Mouse (Mus musculus) hindbrain, embryonic 15.5 days (tissue): ENCODE data around the gene Erc2. TPM values are rescaled to one million over a fixed set of nuclear protein-coding genes. Genes with fewer than 3 reads are reported as not detected.

Experiments
- ATAC-seq: fragments of 200-750 bp; cut with Nextera tagmentation; 2 replicates; pipeline ENCODE4 v1.8.0; 2017; ENCODE audit warnings: low read depth, moderate number of reproducible peaks, moderate TSS enrichment; ENCODE audit not compliant: low FRiP score
- H3K27ac ChIP-seq: fragments of 300-500 bp; sonication (generic); replicated peaks from 2 replicates; pipeline ENCODE4 v1.5.1; 2015; ENCODE audit warnings: mild to moderate bottlenecking, inconsistent platforms
- H3K27me3 ChIP-seq: fragments of 300-500 bp; sonication (generic); 2 replicates; pipeline ENCODE4 v1.6.1; 2015; ENCODE audit warnings: control low read depth, inconsistent platforms
- H3K36me3 ChIP-seq: fragments of 300-500 bp; sonication (generic); 2 replicates; pipeline ENCODE4 v1.6.1; 2015; ENCODE audit warnings: control low read depth, inconsistent platforms
- H3K4me1 ChIP-seq: fragments of 300-500 bp; sonication (generic); replicated peaks from 2 replicates; pipeline ENCODE4 v1.6.1; 2015; ENCODE audit warnings: control low read depth, inconsistent platforms
- H3K4me2 ChIP-seq: fragments of 300-500 bp; sonication (generic); 2 replicates; pipeline ENCODE4 v1.6.1; 2015; ENCODE audit warnings: moderate library complexity, mild to moderate bottlenecking, inconsistent platforms
- H3K4me3 ChIP-seq: fragments of 300-500 bp; sonication (generic); 2 replicates; pipeline ENCODE4 v1.5.1; 2015; ENCODE audit warnings: mild to moderate bottlenecking, inconsistent platforms
- H3K9ac ChIP-seq: fragments of 300-500 bp; sonication (generic); 2 replicates; pipeline ENCODE4 v1.6.1; 2015; ENCODE audit warnings: inconsistent platforms
- H3K9me3 ChIP-seq: fragments of 300-500 bp; sonication (generic); 2 replicates; pipeline ENCODE4 v1.6.1; 2016; ENCODE audit warnings: control low read depth, inconsistent platforms
- WGBS: fragments of 180-500 bp; shearing (Covaris S2); methylation state at CpG from one replicate; pipeline ENCODE4 v1.1.7; 2015; 5-methylcytosine and 5-hydroxymethylcytosine counted together
- polyA plus RNA-seq: library from polyadenylated mRNA; unstranded; fragments of >200 nt; fragmentation: Nextera tagmentation; extraction: Ambion mirVana; gene quantifications from 2 replicates; pipeline ENCODE4 v1.2.1, GENCODE M21; 2015

Erc2 gene
- polyA plus RNA-seq, 1 experiment from 2014 or later = 76.4 TPM

- no peaks in the 10 kb centered on the region for H3K9me3 ChIP-seq
- H3K4me1 ChIP-seq = no peaks in the 10 kb centered on the region
- no peak overlapping the region for H3K9ac ChIP-seq
- ATAC-seq = no peak
- H3K27ac ChIP-seq = no peak overlapping the region
- H3K4me3 ChIP-seq = no peak overlapping the region
- H3K36me3 ChIP-seq = no peaks in the 10 kb centered on the region
- H3K4me2 ChIP-seq = no peak overlapping the region
- no peaks in the 10 kb centered on the region for H3K27me3 ChIP-seq
These were observed 199.6 kb downstream of the Erc2 start for GRCm38 (mm10) chr14:27821801-27822200.

GRCm38 (mm10) chr14:27822566-27822965, 200.3 kb downstream of the Erc2 start:
- 91% methylated on average over 6 of the region's 6 CpGs for WGBS
- no peaks in the 10 kb centered on the region for H3K9me3 ChIP-seq
- ATAC-seq = no peak
- no peaks in the 10 kb centered on the region for H3K4me1 ChIP-seq
- H3K4me3 ChIP-seq = no peak overlapping the region
- H3K27ac ChIP-seq = no peak overlapping the region
- no peak overlapping the region for H3K9ac ChIP-seq
- H3K36me3 ChIP-seq = no peaks in the 10 kb centered on the region
- no peaks in the 10 kb centered on the region for H3K27me3 ChIP-seq
- H3K4me2 ChIP-seq = no peak overlapping the region

- Histone ChIP-seq H3K27me3 (no peaks in the 10 kb centered on the region), H3K36me3 (no peaks in the 10 kb centered on the region), H3K27ac (no peak overlapping the region), H3K4me2 (no peak overlapping the region), H3K4me3 (no peak overlapping the region), H3K9ac (no peak overlapping the region), H3K4me1 (no peaks in the 10 kb centered on the region), H3K9me3 (no peaks in the 10 kb centered on the region)
- no peak for ATAC-seq
- 62% methylated on average over 3 of the region's 3 CpGs for WGBS
These were observed 200.8 kb downstream of the Erc2 start for GRCm38 (mm10) chr14:27823048-27823447.

- Histone ChIP-seq H3K4me3 (no peak overlapping the region), H3K9me3 (no peaks in the 10 kb centered on the region), H3K4me2 (no peak overlapping the region), H3K9ac (no peak overlapping the region), H3K4me1 (no peaks in the 10 kb centered on the region), H3K27ac (no peak overlapping the region), H3K27me3 (no peaks in the 10 kb centered on the region), H3K36me3 (no peaks in the 10 kb centered on the region)
- no peak for ATAC-seq
- 80% methylated on average over 6 of the region's 6 CpGs for WGBS
These were observed 201.7 kb downstream of the Erc2 start for GRCm38 (mm10) chr14:27823897-27824296.

DNA sequence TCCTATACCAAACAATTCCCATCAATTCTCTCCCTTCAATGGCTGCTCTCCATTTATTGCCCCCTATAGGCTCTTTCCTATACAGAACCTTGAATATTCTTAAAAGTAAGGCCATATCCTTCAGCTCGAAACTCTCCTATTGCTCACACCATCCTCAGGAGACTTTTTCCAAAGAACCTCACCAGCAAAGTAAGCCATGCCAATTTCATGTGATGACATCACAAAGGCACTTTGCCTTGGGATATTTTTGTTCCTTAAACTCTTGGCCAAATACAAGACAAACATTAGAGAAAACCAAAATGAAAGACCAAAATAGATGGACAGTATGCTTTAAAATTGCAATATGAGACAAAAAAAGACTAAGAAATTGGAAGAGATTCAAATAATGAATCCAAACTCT, 204.6 kb downstream of the Erc2 start:
- 94% methylated on average over 1 of the region's 1 CpGs for WGBS
- Histone ChIP-seq H3K9me3 (no peaks in the 10 kb centered on the region), H3K27ac (no peak overlapping the region), H3K4me1 (no peaks in the 10 kb centered on the region), H3K9ac (no peak overlapping the region), H3K27me3 (no peaks in the 10 kb centered on the region), H3K36me3 (no peaks in the 10 kb centered on the region), H3K4me3 (no peak overlapping the region), H3K4me2 (no peak overlapping the region)
- ATAC-seq = no peak

GRCm38 (mm10) chr14:27828089-27828488, 205.9 kb downstream of the Erc2 start:
- Histone ChIP-seq H3K9ac (no peak overlapping the region), H3K4me2 (no peak overlapping the region), H3K4me3 (no peak overlapping the region), H3K27ac (no peak overlapping the region), H3K36me3 (no peaks in the 10 kb centered on the region), H3K9me3 (no peaks in the 10 kb centered on the region), H3K4me1 (no peaks in the 10 kb centered on the region), H3K27me3 (no peaks in the 10 kb centered on the region)
- 39% methylated on average over 2 of the region's 2 CpGs for WGBS
- ATAC-seq = no peak

- no peaks in the 10 kb centered on the region for H3K9me3 ChIP-seq
- H3K4me1 ChIP-seq = no peaks in the 10 kb centered on the region
- H3K9ac ChIP-seq = no peak overlapping the region
- H3K36me3 ChIP-seq = no peaks in the 10 kb centered on the region
- H3K27me3 ChIP-seq = no peaks in the 10 kb centered on the region
- H3K4me3 ChIP-seq = no peak overlapping the region
- H3K27ac ChIP-seq = no peak overlapping the region
- no peak for ATAC-seq
- 83% methylated on average over 4 of the region's 4 CpGs for WGBS
- H3K4me2 ChIP-seq = no peak overlapping the region
These were observed 210.0 kb downstream of the Erc2 start for GRCm38 (mm10) chr14:27832196-27832595.

DNA sequence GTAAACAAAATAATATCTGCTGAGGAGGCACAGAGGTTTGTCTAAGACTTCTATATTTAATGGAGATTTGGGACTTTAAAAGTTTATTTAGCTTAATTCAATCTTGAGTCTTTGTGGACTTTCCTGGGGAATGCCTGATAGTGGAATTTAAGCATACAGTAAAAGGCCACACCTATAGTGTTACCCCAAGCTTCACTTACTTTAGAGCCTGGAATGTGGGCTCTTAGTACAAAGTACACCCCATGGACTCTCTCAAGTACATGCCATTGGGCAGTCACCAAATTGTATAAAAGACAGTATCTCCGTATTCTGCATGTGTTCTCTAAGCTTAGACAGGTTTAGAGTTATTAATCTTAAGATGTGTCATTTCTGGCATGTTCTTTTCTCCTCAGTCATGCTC, 213.1 kb downstream of the Erc2 start:
- no peaks in the 10 kb centered on the region for H3K4me1 ChIP-seq
- no peak overlapping the region for H3K27ac ChIP-seq
- no peaks in the 10 kb centered on the region for H3K27me3 ChIP-seq
- H3K4me3 ChIP-seq = no peak overlapping the region
- H3K9ac ChIP-seq = no peak overlapping the region
- WGBS = 72% methylated on average over 1 of the region's 1 CpGs
- H3K36me3 ChIP-seq = no peaks in the 10 kb centered on the region
- no peaks in the 10 kb centered on the region for H3K9me3 ChIP-seq
- ATAC-seq = no peak
- H3K4me2 ChIP-seq = no peak overlapping the region

DNA sequence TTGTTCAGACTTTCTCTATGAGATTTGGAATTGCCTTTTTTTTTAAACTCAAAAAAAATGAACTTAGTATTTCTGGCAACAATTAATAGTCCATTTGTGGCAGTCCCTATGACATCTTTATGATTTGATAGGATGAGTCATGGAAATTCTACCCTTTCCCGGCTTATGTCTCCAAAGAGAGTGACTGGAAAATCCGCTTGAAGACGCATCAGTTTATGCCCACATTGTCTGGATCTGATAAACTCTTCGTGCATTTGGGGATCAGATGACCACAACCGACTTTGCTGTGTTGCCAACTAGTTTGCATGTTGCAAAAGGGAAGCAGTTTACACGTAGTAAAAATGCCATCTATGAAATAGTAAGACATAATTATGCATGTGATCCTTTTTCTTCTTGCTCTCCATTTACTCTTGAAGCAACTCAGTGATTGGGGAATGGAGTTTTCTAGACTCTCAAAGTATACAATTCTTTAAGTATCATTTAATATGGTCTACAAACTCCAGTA, 215.4 kb downstream of the Erc2 start:
- Histone ChIP-seq H3K4me3 (no peak overlapping the region), H3K27ac (no peak overlapping the region), H3K27me3 (no peaks in the 10 kb centered on the region), H3K4me2 (no peak overlapping the region), H3K36me3 (no peaks in the 10 kb centered on the region), H3K9ac (no peak overlapping the region), H3K9me3 (no peaks in the 10 kb centered on the region), H3K4me1 (no peaks in the 10 kb centered on the region)
- no peak for ATAC-seq
- 87% methylated on average over 6 of the region's 6 CpGs for WGBS

DNA sequence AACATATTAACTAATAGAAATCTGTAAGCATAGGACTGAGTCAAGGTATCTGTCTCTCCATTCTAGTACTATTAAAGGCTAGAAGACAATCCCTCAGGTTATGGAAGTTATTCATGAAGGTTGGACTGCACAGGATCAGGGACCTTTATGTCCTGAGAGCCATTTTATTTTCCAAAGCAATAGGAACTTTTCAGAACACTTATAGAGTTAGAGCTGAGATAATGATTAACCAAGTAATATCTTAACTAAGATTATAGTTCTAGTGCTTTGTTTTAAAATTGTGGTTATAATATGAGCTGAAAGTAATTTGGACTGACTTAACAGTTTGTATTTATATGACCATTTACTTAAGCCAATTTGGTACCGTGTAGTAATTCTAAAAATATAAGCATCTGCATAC, 217.9 kb downstream of the Erc2 start:
- Histone ChIP-seq H3K9ac (no peak overlapping the region), H3K4me1 (no peaks in the 10 kb centered on the region), H3K27me3 (no peaks in the 10 kb centered on the region), H3K36me3 (no peaks in the 10 kb centered on the region), H3K4me3 (no peak overlapping the region), H3K9me3 (no peaks in the 10 kb centered on the region), H3K4me2 (no peak overlapping the region), H3K27ac (no peak overlapping the region)
- WGBS = 96% methylated on average over 1 of the region's 1 CpGs
- ATAC-seq = no peak

DNA sequence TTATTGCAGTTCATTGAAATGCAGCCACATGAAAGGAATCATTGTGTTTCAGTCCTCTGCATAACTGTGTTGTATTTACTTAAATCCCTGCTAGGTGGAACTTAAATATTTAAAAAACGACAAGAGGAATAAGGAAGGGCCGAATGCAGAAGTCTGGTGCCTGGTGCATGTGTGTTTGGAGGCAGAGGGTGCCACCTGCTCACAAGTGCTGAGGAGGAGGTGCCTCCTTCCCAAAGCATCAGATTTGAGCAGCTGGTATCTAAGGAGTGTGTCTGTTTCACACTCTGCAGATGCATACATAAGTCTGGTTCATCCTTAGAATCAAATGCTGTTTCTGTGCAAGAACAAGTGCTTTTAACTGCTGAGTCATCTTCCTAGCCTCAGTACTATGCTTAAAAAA, 224.6 kb downstream of the Erc2 start:
- Histone ChIP-seq H3K9me3 (no peaks in the 10 kb centered on the region), H3K27me3 (no peaks in the 10 kb centered on the region), H3K36me3 (no peaks in the 10 kb centered on the region), H3K4me2 (no peak overlapping the region), H3K4me3 (no peak overlapping the region), H3K27ac (no peak overlapping the region), H3K9ac (no peak overlapping the region), H3K4me1 (no peaks in the 10 kb centered on the region)
- 76% methylated on average over 2 of the region's 2 CpGs for WGBS
- no peak for ATAC-seq

DNA sequence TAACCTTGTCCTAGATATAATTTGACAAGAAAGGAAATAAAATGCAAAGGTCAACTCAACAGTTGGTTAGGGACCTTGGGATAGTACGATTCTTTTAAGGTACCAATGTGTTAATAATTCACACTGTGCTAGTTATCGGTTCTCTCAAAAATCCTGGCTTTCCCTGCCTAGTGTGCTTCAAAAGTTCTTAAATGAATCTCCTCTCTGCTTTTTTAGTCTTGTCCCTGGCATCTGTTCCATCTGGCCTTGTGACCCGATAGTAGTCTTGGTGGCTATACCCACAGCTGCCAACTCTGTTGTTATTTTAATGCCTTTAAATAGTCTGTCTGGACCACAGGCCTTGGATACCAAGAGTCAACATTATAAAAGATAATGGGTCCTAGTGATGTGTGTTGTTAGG, 225.1 kb downstream of the Erc2 start:
- H3K4me2 ChIP-seq = no peak overlapping the region
- no peak overlapping the region for H3K4me3 ChIP-seq
- no peak for ATAC-seq
- 73% methylated on average over 3 of the region's 3 CpGs for WGBS
- H3K4me1 ChIP-seq = no peaks in the 10 kb centered on the region
- H3K9me3 ChIP-seq = no peaks in the 10 kb centered on the region
- no peak overlapping the region for H3K9ac ChIP-seq
- H3K27ac ChIP-seq = no peak overlapping the region
- no peaks in the 10 kb centered on the region for H3K36me3 ChIP-seq
- H3K27me3 ChIP-seq = no peaks in the 10 kb centered on the region

GRCm38 (mm10) chr14:27851231-27851630, 229.0 kb downstream of the Erc2 start:
- Histone ChIP-seq H3K4me1 (no peaks in the 10 kb centered on the region), H3K4me2 (no peak overlapping the region), H3K27me3 (no peaks in the 10 kb centered on the region), H3K27ac (no peak overlapping the region), H3K4me3 (no peak overlapping the region), H3K9ac (no peak overlapping the region), H3K36me3 (no peaks in the 10 kb centered on the region), H3K9me3 (no peaks in the 10 kb centered on the region)
- 92% methylated on average over 2 of the region's 2 CpGs for WGBS
- ATAC-seq = no peak
